Mouse (Mus musculus): Measurements from ENCODE around the gene Nckap5.
A peak's percentile ranks its signal among the peaks of the same experiment; 100 is the strongest.

Nckap5 gene

GRCm38 (mm10) chr1:126360531-126361220 is 469.9 kb downstream of the Nckap5 start:
- DNase-seq (ENCODE audit: low spot score) = no peak

- DNase-seq (ENCODE audit: low spot score) = no peak
Measured at GRCm38 (mm10) chr1:126360111-126360510, 470.5 kb downstream of the Nckap5 start.

GRCm38 (mm10) chr1:126341806-126342205 is 488.8 kb downstream of the Nckap5 start:
- DNase-seq (ENCODE audit: low spot score) = no peak

GRCm38 (mm10) chr1:126339250-126339649 is 491.3 kb downstream of the Nckap5 start:
- no peak for DNase-seq (ENCODE audit: low spot score)

- no peak for DNase-seq (ENCODE audit: low spot score)
Measured at GRCm38 (mm10) chr1:126334202-126334601, 496.4 kb downstream of the Nckap5 start.

- no peak for DNase-seq (ENCODE audit: low spot score)
Measured at GRCm38 (mm10) chr1:126332026-126332425, 498.6 kb downstream of the Nckap5 start.

- no peak for DNase-seq (ENCODE audit: low spot score)
Measured at GRCm38 (mm10) chr1:126320696-126321095, 509.9 kb downstream of the Nckap5 start.

GRCm38 (mm10) chr1:126317874-126318607 is 512.6 kb downstream of the Nckap5 start:
- no peak for DNase-seq (ENCODE audit: low spot score)

GRCm38 (mm10) chr1:126317345-126317744 is 513.3 kb downstream of the Nckap5 start:
- no peak for DNase-seq (ENCODE audit: low spot score)

- DNase-seq (ENCODE audit: low spot score) = no peak
Measured at GRCm38 (mm10) chr1:126316866-126317265, 513.7 kb downstream of the Nckap5 start.

GRCm38 (mm10) chr1:126301129-126301528 is 529.5 kb downstream of the Nckap5 start:
- no peak for DNase-seq (ENCODE audit: low spot score)

- DNase-seq (ENCODE audit: low spot score) = no peak
Measured at GRCm38 (mm10) chr1:126264931-126265330, 565.7 kb downstream of the Nckap5 start.

- DNase-seq (ENCODE audit: low spot score) = no peak
Measured at GRCm38 (mm10) chr1:126254364-126254763, 576.2 kb downstream of the Nckap5 start.

- no peak for DNase-seq (ENCODE audit: low spot score)
Measured at GRCm38 (mm10) chr1:126253934-126254333, 576.7 kb downstream of the Nckap5 start.

GRCm38 (mm10) chr1:126233196-126233595 is 597.4 kb downstream of the Nckap5 start:
- no peak for DNase-seq (ENCODE audit: low spot score)

GRCm38 (mm10) chr1:126231199-126231598 is 599.4 kb downstream of the Nckap5 start:
- DNase-seq (ENCODE audit: low spot score) = no peak

GRCm38 (mm10) chr1:126210212-126210611 is 620.4 kb downstream of the Nckap5 start:
- no peak for DNase-seq (ENCODE audit: low spot score)

GRCm38 (mm10) chr1:126209743-126210142 is 620.9 kb downstream of the Nckap5 start:
- no peak for DNase-seq (ENCODE audit: low spot score)

GRCm38 (mm10) chr1:126209131-126209530 is 621.5 kb downstream of the Nckap5 start:
- DNase-seq (ENCODE audit: low spot score) = peak; percentile 3

- DNase-seq (ENCODE audit: low spot score) = no peak
Measured at GRCm38 (mm10) chr1:126196937-126197336, 633.7 kb downstream of the Nckap5 start.

GRCm38 (mm10) chr1:126190353-126190752 is 640.2 kb downstream of the Nckap5 start:
- no peak for DNase-seq (ENCODE audit: low spot score)

- DNase-seq (ENCODE audit: low spot score) = no peak
Measured at GRCm38 (mm10) chr1:126183751-126184150, 646.8 kb downstream of the Nckap5 start.

- DNase-seq (ENCODE audit: low spot score) = no peak
Measured at GRCm38 (mm10) chr1:126168579-126168978, 662.0 kb downstream of the Nckap5 start.

All from ovary, adult 18-20 months (tissue).